Mouse (Mus musculus) ES-Bruce4 (cell line): ENCODE measurements around the gene Serpinb6a.

ENCODE experiments used
- CTCF ChIP-seq: IDR thresholded peaks from one replicate; pipeline ENCODE4 v1.8.1; 2011; ENCODE audit warnings: low read depth, low read length
- EP300 ChIP-seq: IDR thresholded peaks from 2 replicates; pipeline ENCODE4 v1.6.1; 2011; ENCODE audit warnings: low read depth, low read length; ENCODE audit not compliant: insufficient read depth
- POLR2A ChIP-seq: IDR thresholded peaks from one replicate; pipeline ENCODE4 v1.8.1; 2011; ENCODE audit warnings: low read length; ENCODE audit not compliant: insufficient read depth

GRCm38 (mm10) chr13:34046421-34047012, 43.9 kb upstream of the Serpinb6a start:
- TF ChIP-seq CTCF (peak; percentile 91), POLR2A (no peak), EP300 (no peak)
